ENCODE assay signal across 25 mouse cellular contexts in genomic region chr4:156135112-156135511, GRCm38 (mm10). TPM values are rescaled to one million over a fixed set of nuclear protein-coding genes. Genes with fewer than 3 reads are reported as not detected.
A peak's percentile ranks its signal among the peaks of the same experiment; 100 is the strongest.
DNase-seq lines count a peak whose midpoint lies in the region; ATAC-seq lines count a peak whose summit lies in the region.
"Had no signal": no experiment of that assay in that cellular context is flagged by ENCODE, and none has a peak within 500 bp of the region (broad histone marks: within the 10 kb centered on the region; RNA-seq: fewer than 3 reads in every experiment).

No protein-coding gene starts in this region.

- 0 out of 2 replicates have a peak, but pooled peaks have one; percentile 28 for ATAC-seq in liver, embryonic 12.5 days
- ATAC-seq: CD4-positive, CD25-positive, alpha-beta regulatory T cell, adult 4 months; forebrain, embryonic 13.5 days; forebrain, embryonic 15.5 days; forebrain, postnatal 0 days; Patski had no signal

- H3K27me3 ChIP-seq in liver, embryonic 12.5 days (replicated peaks), result no peaks in the 10 kb centered on the region
- H3K27me3 ChIP-seq: CH12.LX; embryonic facial prominence, embryonic 12.5 days; forebrain, embryonic 13.5 days; forebrain, embryonic 15.5 days; Patski had no signal

- no peak overlapping the region for H3K9ac ChIP-seq in liver, embryonic 12.5 days
- H3K9ac ChIP-seq: embryonic facial prominence, embryonic 12.5 days; forebrain, embryonic 13.5 days; forebrain, embryonic 15.5 days; forebrain, postnatal 0 days had no signal

- no peaks in the 10 kb centered on the region for H3K36me3 ChIP-seq in liver, embryonic 12.5 days
- H3K36me3 ChIP-seq: embryonic facial prominence, embryonic 10.5 days; embryonic facial prominence, embryonic 12.5 days; forebrain, embryonic 15.5 days had no signal

- DNase-seq in heart, adult 11 months, result peak; percentile 82
- no peak for DNase-seq in heart, postnatal 4 days
- DNase-seq in liver (no peak), ZHBTc4 (ENCODE audit: low read depth, low spot score) (peak; percentile 50)
- DNase-seq in thymus, postnatal 0 days (ENCODE audit: low spot score), result no peak
- DNase-seq: adrenal gland, adult 2 months; adrenal gland, postnatal 10 days; adrenal gland, postnatal 25 days; B cell, adult 2 months; cerebellum, adult 11 months; cerebellum, adult 18-20 months; cerebellum, adult 8-10 months; cerebellum, adult 9-11 months; cerebellum, postnatal 14 days; cerebellum, postnatal 36 days; embryo, embryonic 11 days; forebrain, postnatal 0 days had no signal

- no peak overlapping the region for H3K4me3 ChIP-seq in liver, embryonic 12.5 days
- H3K4me3 ChIP-seq: embryonic facial prominence, embryonic 10.5 days; embryonic facial prominence, embryonic 12.5 days; forebrain, embryonic 13.5 days; forebrain, embryonic 15.5 days had no signal

- H3K4me2 ChIP-seq in liver, embryonic 12.5 days, result no peak overlapping the region
- H3K4me2 ChIP-seq: embryonic facial prominence, embryonic 12.5 days; forebrain, embryonic 13.5 days; forebrain, embryonic 15.5 days had no signal

- H3K27ac ChIP-seq in liver, embryonic 12.5 days, result no peak overlapping the region
- H3K27ac ChIP-seq: embryonic facial prominence, embryonic 10.5 days; embryonic facial prominence, embryonic 12.5 days; forebrain, embryonic 13.5 days; forebrain, embryonic 15.5 days had no signal

- 0 out of 2 replicates have a peak, but pooled peaks cover 2% of the 10 kb centered on the region for H3K4me1 ChIP-seq in liver, embryonic 12.5 days
- H3K4me1 ChIP-seq: embryonic facial prominence, embryonic 12.5 days; forebrain, embryonic 13.5 days; forebrain, embryonic 15.5 days had no signal

- 81% methylated on average over 13 of the region's 13 CpGs for WGBS in liver, embryonic 12.5 days (ENCODE audit: insufficient replicate concordance)

- H3K9me3 ChIP-seq in liver, embryonic 12.5 days (replicated peaks), result peaks cover 9% of the 10 kb centered on the region; the same call in 1 of the 2 replicates
- H3K9me3 ChIP-seq: forebrain, embryonic 15.5 days had no signal

RNA-seq across cellular contexts. Expression of gene Rnf223, which starts 4.8 kb away (rescaled TPM):
- under 1 TPM in 1 of 2 experiments, not detected in 1; 0.25 TPM for total RNA-seq in heart, postnatal 4 days (2021)
- 0.06 and 0.19 TPM in 2 replicates for polyA plus RNA-seq in liver, embryonic 12.5 days (2016; fragmentation: Nextera tagmentation; extraction: Ambion mirVana)
- polyA plus RNA-seq in thymus, postnatal 0 days (2015; fragmentation: Nextera tagmentation; extraction: Ambion mirVana), result 0.09 and 0.23 TPM in 2 replicates
- polyA plus RNA-seq: CD4-positive, CD25-positive, alpha-beta regulatory T cell, adult 4 months had no signal

RNA-seq across cellular contexts. Expression of gene 9430015G10Rik, which starts 25.3 kb away (rescaled TPM):
- total RNA-seq in heart, postnatal 4 days (2021), result 1 to 10 TPM; 7.3 to 9.4 TPM
- 19.6 and 20.3 TPM in 2 replicates for polyA plus RNA-seq in liver, embryonic 12.5 days (2016; fragmentation: Nextera tagmentation; extraction: Ambion mirVana)
- 16.3 and 17.5 TPM in 2 replicates for polyA plus RNA-seq in thymus, postnatal 0 days (2015; fragmentation: Nextera tagmentation; extraction: Ambion mirVana)

Comparison
In these comparisons a context has a peak if more than half of its experiments do, and no peak if none do; other contexts are left out.
1. DNase-seq: peak in heart, adult 11 months (single experiment) and ZHBTc4 (single experiment); none in heart, postnatal 4 days (single experiment), liver (single experiment) and thymus, postnatal 0 days (single experiment).